Mouse (Mus musculus) brain, embryonic 14.5 days (tissue): Measurements from ENCODE around the gene Dnmt3c.

Experiments used
- CTCF ChIP-seq: fragments of 200-500 bp; IDR thresholded peaks from 2 replicates; pipeline ENCODE4 v1.5.1; 2012; ENCODE audit warnings: inconsistent platforms, mild to moderate bottlenecking, moderate library complexity, borderline replicate concordance; ENCODE audit not compliant: insufficient read depth, insufficient read length; ENCODE audit errors: extremely low read depth
- POLR2A ChIP-seq: fragments of 200-500 bp; IDR thresholded peaks from 2 replicates; pipeline ENCODE4 v1.6.1; 2012; ENCODE audit warnings: mild to moderate bottlenecking, inconsistent platforms, borderline replicate concordance; ENCODE audit not compliant: poor library complexity, insufficient read depth, insufficient read length, severe bottlenecking; ENCODE audit errors: extremely low read depth

DNA sequence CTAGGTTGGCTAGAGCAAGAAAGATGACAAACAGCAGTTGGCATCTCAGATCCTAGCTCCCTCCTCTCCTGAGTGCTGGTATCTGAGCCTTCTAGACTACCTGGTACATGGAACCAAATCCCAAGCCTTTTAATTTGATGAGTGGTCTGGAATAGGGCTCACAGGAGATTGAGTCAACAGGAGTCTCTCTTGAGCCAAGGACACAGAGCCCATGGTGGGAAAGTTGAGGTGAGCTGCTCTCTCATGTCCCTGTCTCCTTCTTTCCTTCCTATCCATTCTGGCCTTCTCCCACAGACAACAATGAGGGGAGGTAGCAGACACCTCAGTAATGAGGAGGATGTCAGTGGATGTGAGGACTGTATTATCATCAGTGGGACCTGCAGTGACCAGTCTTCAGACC, at the start of gene Dnmt3c:
- TF ChIP-seq POLR2A (no peak), CTCF (no peak)
